In genomic region chr17:85303686-85304085, GRCm38 (mm10) we compare ENCODE assay signal across 33 mouse cellular contexts.
"Had no signal": no experiment of that assay in that cellular context is flagged by ENCODE, and none has a peak within 500 bp of the region (broad histone marks: within the 10 kb centered on the region; RNA-seq: fewer than 3 reads in every experiment).

No protein-coding gene starts in this region.

- H3K9ac ChIP-seq: heart, embryonic 12.5 days; heart, embryonic 13.5 days; heart, embryonic 15.5 days; hindbrain, embryonic 12.5 days; hindbrain, embryonic 14.5 days; hindbrain, embryonic 15.5 days; intestine, embryonic 15.5 days; kidney, embryonic 15.5 days had no signal

- ATAC-seq: hindbrain, embryonic 16.5 days; inflammation-experienced regulatory T-cells, adult 6 months; intestine, embryonic 15.5 days; intestine, embryonic 16.5 days; intestine, postnatal 0 days had no signal

- H3K4me1 ChIP-seq: heart, embryonic 13.5 days; heart, embryonic 15.5 days; hindbrain, embryonic 10.5 days; hindbrain, embryonic 12.5 days; hindbrain, embryonic 15.5 days; intestine, embryonic 15.5 days; kidney, embryonic 15.5 days had no signal

- DNase-seq: heart, postnatal 10 days; heart, postnatal 14 days; heart, postnatal 36 days; heart, postnatal 4 days; kidney, adult 11 months; kidney, adult 18-20 months; kidney, adult 2 months; kidney, adult 8-10 months; kidney, adult 9 months; kidney, postnatal 10 days; kidney, postnatal 14 days; kidney, postnatal 25 days; kidney, postnatal 36 days; kidney, postnatal 4 days; layer of hippocampus, adult 9-11 months; layer of hippocampus, postnatal 36 days had no signal

- H3K27ac ChIP-seq: heart, embryonic 10.5 days; heart, embryonic 13.5 days; heart, embryonic 15.5 days; hindbrain, embryonic 10.5 days; hindbrain, embryonic 12.5 days; hindbrain, embryonic 14.5 days; hindbrain, embryonic 15.5 days; intestine, embryonic 15.5 days; kidney, embryonic 15.5 days; kidney, postnatal 0 days; layer of hippocampus, adult 2 months had no signal

- H3K4me2 ChIP-seq: heart, embryonic 11.5 days; heart, embryonic 12.5 days; heart, embryonic 13.5 days; heart, embryonic 15.5 days; hindbrain, embryonic 12.5 days; hindbrain, embryonic 14.5 days; hindbrain, embryonic 15.5 days; intestine, embryonic 15.5 days; kidney, embryonic 15.5 days had no signal

- H3K4me3 ChIP-seq: heart, embryonic 10.5 days; heart, embryonic 12.5 days; heart, embryonic 13.5 days; heart, embryonic 15.5 days; hindbrain, embryonic 10.5 days; hindbrain, embryonic 12.5 days; hindbrain, embryonic 15.5 days; intestine, embryonic 15.5 days; kidney, embryonic 15.5 days; layer of hippocampus, adult 2 months had no signal

- H3K27me3 ChIP-seq: heart, embryonic 12.5 days; heart, embryonic 15.5 days; hindbrain, embryonic 12.5 days; hindbrain, embryonic 15.5 days; intestine, embryonic 15.5 days; kidney, embryonic 15.5 days had no signal

- H3K36me3 ChIP-seq: heart, embryonic 10.5 days; heart, embryonic 12.5 days; heart, embryonic 13.5 days; heart, embryonic 15.5 days; hindbrain, embryonic 10.5 days; hindbrain, embryonic 12.5 days; hindbrain, embryonic 15.5 days; intestine, embryonic 15.5 days; kidney, embryonic 15.5 days had no signal

- H3K9me3 ChIP-seq: heart, embryonic 10.5 days; heart, embryonic 12.5 days; heart, embryonic 15.5 days; hindbrain, embryonic 15.5 days; intestine, embryonic 15.5 days; kidney, embryonic 15.5 days had no signal
